Mouse (Mus musculus) heart, embryonic 13.5 days (tissue): ENCODE results near the gene Smarca4. TPM values are rescaled to one million over a fixed set of nuclear protein-coding genes. Genes with fewer than 3 reads are reported as not detected.
"Not testable (repeated sequence)": the region's sequence is repeated elsewhere in the genome, so short reads cannot be mapped to it uniquely, and the experiment has no call there.

Source experiments
- ATAC-seq: fragments of 200-750 bp; cut with Nextera tagmentation; 2 replicates; pipeline ENCODE4 v1.8.0; 2017; ENCODE audit warnings: moderate TSS enrichment; ENCODE audit not compliant: insufficient number of reproducible peaks, low FRiP score, low TSS enrichment; ENCODE audit errors: extremely low read depth
- H3K27ac ChIP-seq: fragments of 300-500 bp; sonication (generic); replicated peaks from 2 replicates; pipeline ENCODE4 v1.5.1; 2015; ENCODE audit warnings: moderate library complexity, mild to moderate bottlenecking, inconsistent platforms
- H3K27me3 ChIP-seq: fragments of 300-500 bp; sonication (generic); replicated peaks from 2 replicates; pipeline ENCODE4 v1.6.1; 2015; ENCODE audit warnings: mild to moderate bottlenecking, inconsistent platforms
- H3K36me3 ChIP-seq: fragments of 300-500 bp; sonication (generic); 2 replicates; pipeline ENCODE4 v1.6.1; 2015; ENCODE audit warnings: mild to moderate bottlenecking, inconsistent platforms
- H3K4me1 ChIP-seq: fragments of 300-500 bp; sonication (generic); 2 replicates; pipeline ENCODE4 v1.6.1; 2015; ENCODE audit warnings: inconsistent platforms
- H3K4me2 ChIP-seq: fragments of 300-500 bp; sonication (generic); 2 replicates; pipeline ENCODE4 v1.6.1; 2015; ENCODE audit warnings: inconsistent platforms, mild to moderate bottlenecking, moderate library complexity
- H3K4me3 ChIP-seq: fragments of 300-500 bp; sonication (generic); 2 replicates; pipeline ENCODE4 v1.5.1; 2015; ENCODE audit warnings: moderate library complexity, mild to moderate bottlenecking, inconsistent platforms
- H3K9ac ChIP-seq: fragments of 300-500 bp; sonication (generic); 2 replicates; pipeline ENCODE4 v1.6.1; 2015; ENCODE audit warnings: inconsistent platforms, mild to moderate bottlenecking, moderate library complexity
- H3K9me3 ChIP-seq: fragments of 300-500 bp; sonication (generic); 2 replicates; pipeline ENCODE4 v1.6.1; 2016; ENCODE audit warnings: inconsistent platforms
- WGBS: fragments of 180-500 bp; shearing (Covaris S2); methylation state at CpG from one replicate; pipeline ENCODE4 v1.1.7; 2015; ENCODE audit warnings: mixed read lengths; 5-methylcytosine and 5-hydroxymethylcytosine counted together
- polyA plus RNA-seq: library from polyadenylated mRNA; unstranded; fragments of >200 nt; fragmentation: Nextera tagmentation; extraction: Ambion mirVana; gene quantifications from 2 replicates; pipeline ENCODE4 v1.2.1, GENCODE M21; 2015

The Smarca4 gene
- polyA plus RNA-seq, 1 experiment from 2014 or later = 57.9 TPM

DNA sequence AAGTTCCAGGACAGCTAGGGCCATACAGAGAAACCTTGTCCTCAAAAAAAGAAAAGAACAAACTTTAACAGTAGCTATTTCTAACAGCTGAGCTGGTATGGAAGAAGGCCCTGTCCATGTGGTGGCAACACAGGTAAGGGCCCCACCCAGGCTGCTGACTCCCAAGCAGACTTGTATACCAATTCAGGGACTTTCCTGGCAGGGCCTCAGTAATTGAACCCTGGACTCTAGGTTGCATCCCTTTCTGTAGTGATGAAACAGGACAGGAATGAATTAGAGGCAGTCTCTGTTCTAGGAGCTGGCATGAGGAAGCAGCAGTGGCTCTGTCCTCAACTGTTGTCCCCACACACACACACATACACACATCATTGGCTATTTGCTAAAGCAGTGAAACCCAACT, 78.1 kb downstream of the Smarca4 start:
- H3K36me3 ChIP-seq = peaks cover 95% of the 10 kb centered on the region
- no peak for ATAC-seq
- H3K9ac ChIP-seq = no peak overlapping the region
- no peaks in the 10 kb centered on the region for H3K27me3 ChIP-seq
- H3K4me2 ChIP-seq = no peak overlapping the region
- no peaks in the 10 kb centered on the region for H3K9me3 ChIP-seq
- peaks cover 9% of the 10 kb centered on the region; the same call in 1 of the 2 replicates for H3K4me1 ChIP-seq
- H3K4me3 ChIP-seq = no peak overlapping the region
- no peak overlapping the region for H3K27ac ChIP-seq

GRCm38 (mm10) chr9:21695229-21695792, 79.3 kb downstream of the Smarca4 start:
- Histone ChIP-seq H3K27me3 (no peaks in the 10 kb centered on the region), H3K4me3 (no peak overlapping the region), H3K36me3 (peaks cover 94% of the 10 kb centered on the region), H3K4me1 (peaks cover 5% of the 10 kb centered on the region; the same call in 1 of the 2 replicates), H3K9me3 (no peaks in the 10 kb centered on the region), H3K4me2 (no peak overlapping the region), H3K27ac (no peak overlapping the region), H3K9ac (no peak overlapping the region)
- ATAC-seq = no peak
- WGBS = 87% methylated on average over 5 of the region's 5 CpGs

GRCm38 (mm10) chr9:21697121-21697520, 81.2 kb downstream of the Smarca4 start:
- ATAC-seq = no peak
- Histone ChIP-seq H3K4me3 (no peak overlapping the region), H3K9ac (no peak overlapping the region), H3K4me2 (no peak overlapping the region), H3K27ac (no peak overlapping the region), H3K9me3 (no peaks in the 10 kb centered on the region), H3K36me3 (peaks cover 96% of the 10 kb centered on the region), H3K27me3 (no peaks in the 10 kb centered on the region), H3K4me1 (peaks cover 2% of the 10 kb centered on the region; the same call in 1 of the 2 replicates)
- 67% methylated on average over 6 of the region's 6 CpGs for WGBS

GRCm38 (mm10) chr9:21699280-21699679, 83.3 kb downstream of the Smarca4 start:
- H3K36me3 ChIP-seq = peaks cover 96% of the 10 kb centered on the region
- WGBS = 73% methylated on average over 6 of the region's 6 CpGs
- not testable (repeated sequence) for H3K4me3 ChIP-seq, H3K9ac ChIP-seq, H3K4me2 ChIP-seq, ATAC-seq, H3K27ac ChIP-seq, H3K4me1 ChIP-seq, H3K9me3 ChIP-seq, H3K27me3 ChIP-seq

- 89% methylated on average over 14 of the region's 14 CpGs for WGBS
Measured at GRCm38 (mm10) chr9:21701091-21701490, 85.1 kb downstream of the Smarca4 start.

DNA sequence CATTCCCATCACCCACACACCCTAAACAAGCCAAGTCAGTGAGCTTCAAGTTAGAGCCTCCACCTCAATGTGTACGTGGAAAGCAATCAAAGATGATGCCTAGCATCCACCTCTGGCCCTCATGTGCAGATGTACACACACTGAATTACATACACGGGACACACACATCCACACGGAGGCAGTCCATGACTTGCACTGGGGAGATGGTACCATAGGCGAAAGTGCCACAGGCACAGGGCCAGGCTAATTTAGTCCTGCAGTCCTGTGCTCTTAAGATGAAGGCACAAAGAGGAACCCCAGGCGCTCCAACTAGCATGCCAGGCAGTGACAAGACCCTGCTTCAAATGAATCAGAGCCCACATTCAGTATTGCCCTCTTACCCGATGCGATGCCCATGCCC, 87.5 kb downstream of the Smarca4 start:
- no peak for ATAC-seq
- Histone ChIP-seq H3K4me2 (no peak overlapping the region), H3K4me1 (no peaks in the 10 kb centered on the region), H3K27ac (no peak overlapping the region), H3K27me3 (no peaks in the 10 kb centered on the region), H3K36me3 (peaks cover 98% of the 10 kb centered on the region), H3K4me3 (no peak overlapping the region), H3K9me3 (no peaks in the 10 kb centered on the region), H3K9ac (no peak overlapping the region)
- WGBS = 91% methylated on average over 7 of the region's 7 CpGs

More at GRCm38 (mm10) chr9:21701091-21701490, 85.1 kb downstream of the Smarca4 start:
- Histone ChIP-seq H3K4me3 (no peak overlapping the region), H3K27ac (no peak overlapping the region), H3K4me1 (no peaks in the 10 kb centered on the region), H3K9ac (no peak overlapping the region), H3K4me2 (no peak overlapping the region), H3K9me3 (no peaks in the 10 kb centered on the region), H3K36me3 (peaks cover 96% of the 10 kb centered on the region), H3K27me3 (no peaks in the 10 kb centered on the region)
- ATAC-seq = no peak

- 79% methylated on average over 4 of the region's 4 CpGs for WGBS
- Histone ChIP-seq H3K4me3 (no peak overlapping the region), H3K36me3 (peaks cover 84% of the 10 kb centered on the region)
Measured at GRCm38 (mm10) chr9:21706085-21706484, 90.1 kb downstream of the Smarca4 start.

DNA sequence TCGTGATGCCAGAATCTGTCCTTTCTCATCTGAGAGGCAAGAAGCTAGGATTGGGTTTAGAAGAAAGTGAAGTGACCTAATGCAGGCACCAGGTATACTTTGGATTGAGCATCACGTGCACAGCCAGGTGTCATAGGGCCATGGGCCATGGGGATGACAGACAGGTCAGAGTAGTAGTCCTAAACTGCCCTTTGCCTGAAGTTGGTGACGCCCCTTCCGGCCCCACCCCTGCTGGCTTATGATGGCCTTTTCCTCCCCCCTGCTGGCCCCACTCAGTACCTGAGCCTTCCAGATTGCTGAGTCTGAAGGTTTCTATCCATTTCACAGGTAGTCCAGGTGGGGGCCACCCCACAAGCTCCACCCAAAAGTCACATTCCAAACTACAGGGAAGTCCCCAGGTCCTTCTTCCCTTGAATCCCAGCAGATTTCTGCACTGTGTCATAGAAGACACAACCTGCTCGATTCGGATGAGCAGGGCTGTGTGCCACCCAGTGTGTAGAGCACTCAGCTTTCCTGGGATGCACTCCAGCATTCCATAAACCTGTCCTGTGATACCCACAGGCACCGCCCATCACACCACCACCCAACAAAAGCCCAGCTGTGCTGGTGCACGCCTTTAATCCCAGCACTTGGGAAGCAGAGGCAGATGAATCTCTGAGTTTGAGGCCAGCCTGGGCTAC, 90.8 kb downstream of the Smarca4 start:
- Histone ChIP-seq H3K4me3 (no peak overlapping the region), H3K27ac (no peak overlapping the region), H3K4me1 (no peaks in the 10 kb centered on the region), H3K9ac (no peak overlapping the region), H3K27me3 (no peaks in the 10 kb centered on the region), H3K4me2 (no peak overlapping the region), H3K36me3 (peaks cover 77% of the 10 kb centered on the region), H3K9me3 (no peaks in the 10 kb centered on the region)
- 84% methylated on average over 8 of the region's 8 CpGs for WGBS
- ATAC-seq = no peak

More at GRCm38 (mm10) chr9:21706085-21706484, 90.1 kb downstream of the Smarca4 start:
- no peak overlapping the region for H3K27ac ChIP-seq
- no peaks in the 10 kb centered on the region for H3K27me3 ChIP-seq
- ATAC-seq = no peak
- no peaks in the 10 kb centered on the region for H3K9me3 ChIP-seq
- no peak overlapping the region for H3K4me2 ChIP-seq
- no peak overlapping the region for H3K9ac ChIP-seq
- H3K4me1 ChIP-seq = no peaks in the 10 kb centered on the region

GRCm38 (mm10) chr9:21709340-21709739, 93.4 kb downstream of the Smarca4 start:
- ATAC-seq = no peak
- H3K27me3 ChIP-seq = no peaks in the 10 kb centered on the region
- H3K4me3 ChIP-seq = no peak overlapping the region
- H3K4me1 ChIP-seq = no peaks in the 10 kb centered on the region
- no peak overlapping the region for H3K9ac ChIP-seq
- no peak overlapping the region for H3K4me2 ChIP-seq
- H3K27ac ChIP-seq = no peak overlapping the region
- 91% methylated on average over 3 of the region's 3 CpGs for WGBS
- no peaks in the 10 kb centered on the region for H3K9me3 ChIP-seq
- peaks cover 53% of the 10 kb centered on the region for H3K36me3 ChIP-seq

DNA sequence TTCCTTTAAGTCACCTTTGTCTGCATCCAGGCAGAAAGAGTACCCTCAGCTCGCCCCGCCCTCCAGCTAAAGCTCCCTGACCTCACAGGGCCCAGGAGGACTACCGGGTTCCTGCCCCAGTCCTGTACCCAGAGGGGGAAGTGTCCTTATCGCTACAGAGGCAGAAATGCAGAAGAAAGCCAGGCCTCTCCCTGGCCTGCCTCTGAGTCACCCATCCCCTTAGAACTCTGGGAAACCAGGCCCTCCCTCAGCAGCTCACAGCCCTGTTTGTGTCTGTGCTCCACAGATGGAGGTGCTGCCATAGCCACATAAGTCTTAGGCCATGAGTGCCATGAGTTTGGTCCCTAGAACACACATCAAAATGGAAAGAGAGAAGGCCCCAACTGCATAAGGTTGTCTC, 99.3 kb downstream of the Smarca4 start:
- ATAC-seq = peak; percentile 82
- Histone ChIP-seq H3K36me3 (peaks cover 2% of the 10 kb centered on the region; the same call in 1 of the 2 replicates), H3K4me1 (peaks cover 10% of the 10 kb centered on the region), H3K4me2 (no peak overlapping the region), H3K27ac (peak overlapping the region; percentile 51), H3K9ac (peak overlapping the region; percentile 30; the same call in 1 of the 2 replicates), H3K4me3 (no peak overlapping the region), H3K9me3 (no peaks in the 10 kb centered on the region), H3K27me3 (no peaks in the 10 kb centered on the region)
- WGBS = 17% methylated on average over 4 of the region's 4 CpGs

GRCm38 (mm10) chr9:21717015-21717414, 101.0 kb downstream of the Smarca4 start:
- Histone ChIP-seq H3K9me3 (no peaks in the 10 kb centered on the region), H3K9ac (no peak overlapping the region), H3K4me2 (no peak overlapping the region), H3K4me3 (no peak overlapping the region), H3K4me1 (peaks cover 19% of the 10 kb centered on the region), H3K36me3 (peaks cover 2% of the 10 kb centered on the region; the same call in 1 of the 2 replicates), H3K27ac (no peak overlapping the region), H3K27me3 (no peaks in the 10 kb centered on the region)
- ATAC-seq = no peak
- WGBS = 61% methylated on average over 2 of the region's 2 CpGs

DNA sequence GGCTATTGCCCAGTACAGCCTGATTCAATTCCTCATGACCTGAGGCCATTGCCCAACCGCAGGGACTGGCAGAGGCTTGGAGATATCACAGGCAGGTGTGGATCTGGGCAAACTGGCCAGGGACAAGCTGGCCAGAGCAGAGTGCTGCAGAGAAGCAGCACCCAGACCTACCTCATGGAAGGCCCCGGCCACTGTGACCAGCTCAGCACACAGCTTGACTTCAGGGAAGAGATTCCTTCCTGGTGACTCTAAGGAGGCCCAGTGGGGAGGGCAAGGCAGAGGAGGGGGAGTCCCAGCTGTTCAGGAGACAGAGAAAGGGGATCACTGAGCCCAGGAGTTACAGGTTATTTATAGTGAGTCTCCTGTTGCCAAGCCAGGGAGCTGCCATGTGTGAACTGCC, 105.1 kb downstream of the Smarca4 start:
- no peak overlapping the region for H3K4me3 ChIP-seq
- H3K4me2 ChIP-seq = no peak overlapping the region
- H3K4me1 ChIP-seq = peaks cover 34% of the 10 kb centered on the region
- no peaks in the 10 kb centered on the region for H3K36me3 ChIP-seq
- no peak for ATAC-seq
- peak overlapping the region; percentile 60 for H3K27ac ChIP-seq
- H3K9me3 ChIP-seq = no peaks in the 10 kb centered on the region
- 44% methylated on average over 2 of the region's 2 CpGs for WGBS
- 0 out of 2 replicates have a peak overlapping the region, but pooled peaks have one; percentile 17 for H3K9ac ChIP-seq
- no peaks in the 10 kb centered on the region for H3K27me3 ChIP-seq
